Mouse (Mus musculus) embryonic facial prominence, embryonic 14.5 days (tissue): Measurements from ENCODE around the gene Cd82. TPM values are rescaled to one million over a fixed set of nuclear protein-coding genes. Genes with fewer than 3 reads are reported as not detected.

ENCODE experiments used
- ATAC-seq: fragments of 200-750 bp; cut with Nextera tagmentation; 2 replicates; pipeline ENCODE4 v1.8.0; 2017; ENCODE audit warnings: low read depth, moderate number of reproducible peaks, moderate TSS enrichment
- DNase-seq: peaks from one replicate; pipeline ENCODE4 v3.0.0-alpha.2; 2015; ENCODE audit warnings: low spot score
- H3K27ac ChIP-seq: fragments of 300-500 bp; sonication (generic); replicated peaks from 2 replicates; pipeline ENCODE4 v1.5.1; 2014; ENCODE audit warnings: low read depth, mild to moderate bottlenecking, low read length, moderate library complexity
- H3K27me3 ChIP-seq: fragments of 300-500 bp; sonication (generic); replicated peaks from 2 replicates; pipeline ENCODE4 v1.6.1; 2014; ENCODE audit warnings: low read length; ENCODE audit not compliant: control insufficient read depth, insufficient read depth
- H3K36me3 ChIP-seq: fragments of 300-500 bp; sonication (generic); 2 replicates; pipeline ENCODE4 v1.6.1; 2014; ENCODE audit warnings: low read length, mixed read lengths; ENCODE audit not compliant: control insufficient read depth, insufficient read depth
- H3K4me1 ChIP-seq: fragments of 300-500 bp; sonication (generic); 2 replicates; pipeline ENCODE4 v1.6.1; 2014; ENCODE audit warnings: antibody characterized with exemption, low read length; ENCODE audit not compliant: control insufficient read depth, insufficient read depth
- H3K4me2 ChIP-seq: fragments of 300-500 bp; sonication (generic); 2 replicates; pipeline ENCODE4 v1.6.1; 2014; ENCODE audit warnings: low read depth, mild to moderate bottlenecking, low read length, moderate library complexity, mixed read lengths
- H3K4me3 ChIP-seq: fragments of 300-500 bp; sonication (generic); 2 replicates; pipeline ENCODE4 v1.5.1; 2014; ENCODE audit warnings: low read depth, mild to moderate bottlenecking, low read length
- H3K9ac ChIP-seq: fragments of 300-500 bp; sonication (generic); 2 replicates; pipeline ENCODE4 v1.6.1; 2014; ENCODE audit warnings: low read depth, mild to moderate bottlenecking, low read length, moderate library complexity, mixed read lengths
- H3K9me3 ChIP-seq: fragments of 300-500 bp; sonication (generic); 2 replicates; pipeline ENCODE4 v1.6.1; 2016; ENCODE audit warnings: low read length; ENCODE audit not compliant: control insufficient read depth
- WGBS: fragments of 180-500 bp; shearing (Covaris S2); extraction: QIAGEN DNeasy Blood & Tissue Kit; methylation state at CpG from one replicate; pipeline ENCODE4 v1.1.7; 2014; 5-methylcytosine and 5-hydroxymethylcytosine counted together
- polyA plus RNA-seq: library from polyadenylated mRNA; unstranded; fragments of >200 nt; fragmentation: Nextera tagmentation; extraction: Ambion mirVana; gene quantifications from 2 replicates; pipeline ENCODE4 v1.2.1, GENCODE M21; 2014

Gene Cd82
- polyA plus RNA-seq, 1 experiment from 2014 or later, result 46.9 TPM

GRCm38 (mm10) chr2:93452057-93452456 lies 10.9 kb downstream of the Cd82 start:
- Histone ChIP-seq H3K27me3 (no peaks in the 10 kb centered on the region), H3K4me2 (no peak overlapping the region), H3K27ac (peak overlapping the region; percentile 3; the same call in 1 of the 2 replicates), H3K4me1 (peaks cover 15% of the 10 kb centered on the region; the same call in 1 of the 2 replicates), H3K9ac (no peak overlapping the region), H3K36me3 (no peaks in the 10 kb centered on the region), H3K9me3 (no peaks in the 10 kb centered on the region), H3K4me3 (no peak overlapping the region)
- ATAC-seq (peak; percentile 7; the same call in 1 of the 2 replicates), DNase-seq (no peak)
- WGBS, result 62% methylated on average over 6 of the region's 6 CpGs

- ATAC-seq (peak; percentile 51), DNase-seq (peak; percentile 80)
Measured at GRCm38 (mm10) chr2:93451219-93451938, 11.6 kb downstream of the Cd82 start.

GRCm38 (mm10) chr2:93450695-93451094 lies 12.2 kb downstream of the Cd82 start:
- DNase-seq, result no peak
- no peak overlapping the region for H3K4me3 ChIP-seq
- no peak overlapping the region for H3K4me2 ChIP-seq
- no peaks in the 10 kb centered on the region for H3K9me3 ChIP-seq
- no peak for ATAC-seq
- WGBS, result 76% methylated on average over 7 of the region's 7 CpGs
- H3K9ac ChIP-seq, result no peak overlapping the region
- H3K27me3 ChIP-seq, result no peaks in the 10 kb centered on the region
- no peaks in the 10 kb centered on the region for H3K36me3 ChIP-seq
- peaks cover 15% of the 10 kb centered on the region; the same call in 1 of the 2 replicates for H3K4me1 ChIP-seq
- H3K27ac ChIP-seq, result no peak overlapping the region; the same call in 1 of the 2 replicates

More at GRCm38 (mm10) chr2:93451219-93451938, 11.6 kb downstream of the Cd82 start:
- H3K36me3 ChIP-seq, result no peaks in the 10 kb centered on the region
- H3K27me3 ChIP-seq, result no peaks in the 10 kb centered on the region
- no peak overlapping the region for H3K9ac ChIP-seq
- H3K4me2 ChIP-seq, result no peak overlapping the region
- WGBS, result 30% methylated on average over 5 of the region's 6 CpGs
- H3K9me3 ChIP-seq, result no peaks in the 10 kb centered on the region
- peak overlapping the region; percentile 3; the same call in 1 of the 2 replicates for H3K27ac ChIP-seq
- no peak overlapping the region for H3K4me3 ChIP-seq
- peaks cover 15% of the 10 kb centered on the region; the same call in 1 of the 2 replicates for H3K4me1 ChIP-seq

GRCm38 (mm10) chr2:93449657-93450056 lies 13.3 kb downstream of the Cd82 start:
- 52% methylated on average over 2 of the region's 2 CpGs for WGBS
- H3K27ac ChIP-seq, result no peak overlapping the region
- no peak overlapping the region for H3K4me3 ChIP-seq
- H3K4me2 ChIP-seq, result no peak overlapping the region
- H3K9ac ChIP-seq, result no peak overlapping the region
- H3K36me3 ChIP-seq, result no peaks in the 10 kb centered on the region
- DNase-seq (no peak), ATAC-seq (no peak)
- H3K9me3 ChIP-seq, result no peaks in the 10 kb centered on the region
- no peaks in the 10 kb centered on the region for H3K27me3 ChIP-seq
- peaks cover 15% of the 10 kb centered on the region; the same call in 1 of the 2 replicates for H3K4me1 ChIP-seq

GRCm38 (mm10) chr2:93448774-93449173 lies 14.2 kb downstream of the Cd82 start:
- no peaks in the 10 kb centered on the region for H3K36me3 ChIP-seq
- H3K9me3 ChIP-seq, result no peaks in the 10 kb centered on the region
- WGBS, result 72% methylated on average over 4 of the region's 5 CpGs
- no peak for ATAC-seq
- H3K4me3 ChIP-seq, result no peak overlapping the region
- H3K27me3 ChIP-seq, result no peaks in the 10 kb centered on the region
- no peak overlapping the region for H3K9ac ChIP-seq
- no peak overlapping the region for H3K4me2 ChIP-seq
- H3K27ac ChIP-seq, result no peak overlapping the region
- DNase-seq, result no peak
- H3K4me1 ChIP-seq, result peaks cover 9% of the 10 kb centered on the region; the same call in 1 of the 2 replicates

- Histone ChIP-seq H3K4me2 (no peak overlapping the region), H3K27ac (no peak overlapping the region; the same call in 1 of the 2 replicates), H3K9ac (no peak overlapping the region; the same call in 1 of the 2 replicates), H3K4me3 (no peak overlapping the region), H3K27me3 (no peaks in the 10 kb centered on the region), H3K9me3 (no peaks in the 10 kb centered on the region), H3K4me1 (peaks cover 7% of the 10 kb centered on the region; the same call in 1 of the 2 replicates), H3K36me3 (no peaks in the 10 kb centered on the region)
- DNase-seq, result peak; percentile 57
- WGBS, result 64% methylated on average over 6 of the region's 6 CpGs
- ATAC-seq, result peak; percentile 4; the same call in 1 of the 2 replicates
Measured at GRCm38 (mm10) chr2:93447500-93448249, 15.3 kb downstream of the Cd82 start.

- no peak for ATAC-seq
- H3K4me1 ChIP-seq, result no peaks in the 10 kb centered on the region
- no peak overlapping the region for H3K4me3 ChIP-seq
- 54% methylated on average over 13 of the region's 13 CpGs for WGBS
- no peak overlapping the region for H3K27ac ChIP-seq
- no peaks in the 10 kb centered on the region for H3K36me3 ChIP-seq
- no peak overlapping the region for H3K9ac ChIP-seq
- H3K9me3 ChIP-seq, result no peaks in the 10 kb centered on the region
- DNase-seq, result no peak
- H3K4me2 ChIP-seq, result no peak overlapping the region
- no peaks in the 10 kb centered on the region for H3K27me3 ChIP-seq
Measured at GRCm38 (mm10) chr2:93446606-93447353, 16.2 kb downstream of the Cd82 start.

- no peaks in the 10 kb centered on the region for H3K27me3 ChIP-seq
- no peak overlapping the region for H3K9ac ChIP-seq
- no peak overlapping the region for H3K27ac ChIP-seq
- ATAC-seq (no peak), DNase-seq (no peak)
- H3K4me2 ChIP-seq, result no peak overlapping the region
- no peaks in the 10 kb centered on the region for H3K9me3 ChIP-seq
- H3K4me1 ChIP-seq, result peaks cover 3% of the 10 kb centered on the region; the same call in 1 of the 2 replicates
- 76% methylated on average over 5 of the region's 5 CpGs for WGBS
- H3K36me3 ChIP-seq, result no peaks in the 10 kb centered on the region
- no peak overlapping the region for H3K4me3 ChIP-seq
Measured at GRCm38 (mm10) chr2:93445237-93445651, 17.7 kb downstream of the Cd82 start.
